In genomic region chr14:25342865-25343565, GRCm38 (mm10) we compare ENCODE assay signal across 16 mouse cellular contexts.
DNase-seq lines count a peak whose midpoint lies in the region; ATAC-seq and TF ChIP-seq lines count a peak whose summit lies in the region.
"Had no signal": no experiment of that assay in that cellular context is flagged by ENCODE, and none has a peak within 500 bp of the region (broad histone marks: within the 10 kb centered on the region; RNA-seq: fewer than 3 reads in every experiment).

No protein-coding gene starts in this region.

- H3K4me1 ChIP-seq in heart, embryonic 12.5 days (replicated peaks): peaks cover 76% of the 10 kb centered on the region
- peaks cover 35% of the 10 kb centered on the region for H3K4me1 ChIP-seq in lung, embryonic 14.5 days (ENCODE audit: insufficient read depth)
- H3K4me1 ChIP-seq in intestine, embryonic 15.5 days (replicated peaks): peaks cover 37% of the 10 kb centered on the region
- peaks cover 49% of the 10 kb centered on the region for H3K4me1 ChIP-seq in hindbrain, embryonic 12.5 days

- no peaks in the 10 kb centered on the region for H3K27me3 ChIP-seq in heart, embryonic 12.5 days (replicated peaks)
- no peaks in the 10 kb centered on the region for H3K27me3 ChIP-seq in lung, embryonic 14.5 days (ENCODE audit: insufficient read depth, low read length)
- no peaks in the 10 kb centered on the region for H3K27me3 ChIP-seq in intestine, embryonic 15.5 days (replicated peaks)
- no peaks in the 10 kb centered on the region for H3K27me3 ChIP-seq in hindbrain, embryonic 12.5 days

- H3K9ac ChIP-seq in heart, embryonic 12.5 days: no peak overlapping the region
- no peak overlapping the region for H3K9ac ChIP-seq in lung, embryonic 14.5 days
- peak overlapping the region; percentile 3; the same call in 1 of the 2 replicates for H3K9ac ChIP-seq in intestine, embryonic 15.5 days
- H3K9ac ChIP-seq in hindbrain, embryonic 12.5 days: no peak overlapping the region
- H3K9ac ChIP-seq: liver, postnatal 0 days had no signal

- TF ChIP-seq CTCF in lung, embryonic 14.5 days (IDR thresholded peaks at IDR 0.05; ENCODE audit: low read depth): no peak

- intact Hi-C loops in heart, postnatal 36 days (cut with DNase I): no loop called here

- H3K27ac ChIP-seq in heart, embryonic 12.5 days (ENCODE audit: poor library complexity, severe bottlenecking): peak overlapping the region; percentile 15; the same call in 1 of the 2 replicates
- H3K27ac ChIP-seq in lung, embryonic 14.5 days (ENCODE audit: low read depth): no peak overlapping the region
- H3K27ac ChIP-seq in intestine, embryonic 15.5 days: peak overlapping the region; percentile 60
- no peak overlapping the region for H3K27ac ChIP-seq in hindbrain, embryonic 12.5 days

- no peak for DNase-seq in heart, postnatal 36 days
- DNase-seq in lung, embryonic 14.5 days: peak; percentile 46
- DNase-seq in lung, postnatal 25 days (ENCODE audit: low spot score): no peak
- DNase-seq in lung, postnatal 4 days: peak; percentile 53 to 69
- DNase-seq in natural killer cell, adult 2 months (ENCODE audit: low spot score in 2 of 2): no peak
- DNase-seq: adrenal gland, postnatal 25 days; cerebellum, adult 18-20 months; embryo, embryonic 11 days; gastrocnemius, postnatal 14 days; liver, postnatal 0 days; retina, postnatal 1 day had no signal

- H3K4me2 ChIP-seq in heart, embryonic 12.5 days: no peak overlapping the region
- 0 out of 2 replicates have a peak overlapping the region, but pooled peaks have one; percentile 5 for H3K4me2 ChIP-seq in lung, embryonic 14.5 days
- H3K4me2 ChIP-seq in intestine, embryonic 15.5 days (replicated peaks): no peak overlapping the region
- H3K4me2 ChIP-seq in hindbrain, embryonic 12.5 days (replicated peaks): no peak overlapping the region

- no peak; the same call in 1 of the 2 replicates for ATAC-seq in heart, embryonic 12.5 days (ENCODE audit: insufficient number of reproducible peaks, low FRiP score)
- 0 out of 2 replicates have a peak, but pooled peaks have one; percentile 18 for ATAC-seq in lung, embryonic 14.5 days (ENCODE audit: insufficient read depth)
- ATAC-seq in intestine, embryonic 15.5 days: peak; percentile 14; the same call in 1 of the 2 replicates
- ATAC-seq in hindbrain, embryonic 12.5 days (ENCODE audit: low FRiP score): no peak
- ATAC-seq: CD4-positive, CD25-positive, alpha-beta regulatory T cell, adult 4 months; inflammation-experienced regulatory T-cells, adult 6 months; liver, postnatal 0 days had no signal

- WGBS in heart, embryonic 12.5 days: 31% methylated on average over 4 of the region's 4 CpGs
- 20% methylated on average over 4 of the region's 4 CpGs for WGBS in lung, embryonic 14.5 days
- 18% methylated on average over 4 of the region's 4 CpGs for WGBS in intestine, embryonic 15.5 days
- 45% methylated on average over 4 of the region's 4 CpGs for WGBS in hindbrain, embryonic 12.5 days

- no peaks in the 10 kb centered on the region for H3K9me3 ChIP-seq in heart, embryonic 12.5 days (replicated peaks)
- H3K9me3 ChIP-seq in lung, embryonic 14.5 days (ENCODE audit: low read depth, low read length): no peaks in the 10 kb centered on the region
- no peaks in the 10 kb centered on the region for H3K9me3 ChIP-seq in intestine, embryonic 15.5 days
- no peaks in the 10 kb centered on the region for H3K9me3 ChIP-seq in hindbrain, embryonic 12.5 days (replicated peaks)

- no peaks in the 10 kb centered on the region for H3K36me3 ChIP-seq in heart, embryonic 12.5 days
- no peaks in the 10 kb centered on the region for H3K36me3 ChIP-seq in lung, embryonic 14.5 days (ENCODE audit: insufficient read depth)
- no peaks in the 10 kb centered on the region for H3K36me3 ChIP-seq in intestine, embryonic 15.5 days
- H3K36me3 ChIP-seq in hindbrain, embryonic 12.5 days: no peaks in the 10 kb centered on the region

- H3K4me3 ChIP-seq in heart, embryonic 12.5 days: no peak overlapping the region
- no peak overlapping the region for H3K4me3 ChIP-seq in lung, embryonic 14.5 days (ENCODE audit: low read depth, low read length)
- H3K4me3 ChIP-seq in intestine, embryonic 15.5 days (replicated peaks): no peak overlapping the region
- H3K4me3 ChIP-seq in hindbrain, embryonic 12.5 days: no peak overlapping the region

Comparison
In these comparisons a context has a peak if more than half of its experiments do, and no peak if none do; other contexts are left out.
1. DNase-seq: peak in lung, embryonic 14.5 days (single experiment) and lung, postnatal 4 days (2 of 2); none in heart, postnatal 36 days (0 of 2), lung, postnatal 25 days (single experiment) and natural killer cell, adult 2 months (0 of 2).
2. ATAC-seq: peak in lung, embryonic 14.5 days (single experiment) and intestine, embryonic 15.5 days (single experiment); none in heart, embryonic 12.5 days (single experiment) and hindbrain, embryonic 12.5 days (single experiment).
3. H3K27ac ChIP-seq: peak in heart, embryonic 12.5 days (single experiment) and intestine, embryonic 15.5 days (single experiment); none in lung, embryonic 14.5 days (single experiment) and hindbrain, embryonic 12.5 days (single experiment).